18 mouse cellular contexts compared by ENCODE assay signal in the genomic region with DNA sequence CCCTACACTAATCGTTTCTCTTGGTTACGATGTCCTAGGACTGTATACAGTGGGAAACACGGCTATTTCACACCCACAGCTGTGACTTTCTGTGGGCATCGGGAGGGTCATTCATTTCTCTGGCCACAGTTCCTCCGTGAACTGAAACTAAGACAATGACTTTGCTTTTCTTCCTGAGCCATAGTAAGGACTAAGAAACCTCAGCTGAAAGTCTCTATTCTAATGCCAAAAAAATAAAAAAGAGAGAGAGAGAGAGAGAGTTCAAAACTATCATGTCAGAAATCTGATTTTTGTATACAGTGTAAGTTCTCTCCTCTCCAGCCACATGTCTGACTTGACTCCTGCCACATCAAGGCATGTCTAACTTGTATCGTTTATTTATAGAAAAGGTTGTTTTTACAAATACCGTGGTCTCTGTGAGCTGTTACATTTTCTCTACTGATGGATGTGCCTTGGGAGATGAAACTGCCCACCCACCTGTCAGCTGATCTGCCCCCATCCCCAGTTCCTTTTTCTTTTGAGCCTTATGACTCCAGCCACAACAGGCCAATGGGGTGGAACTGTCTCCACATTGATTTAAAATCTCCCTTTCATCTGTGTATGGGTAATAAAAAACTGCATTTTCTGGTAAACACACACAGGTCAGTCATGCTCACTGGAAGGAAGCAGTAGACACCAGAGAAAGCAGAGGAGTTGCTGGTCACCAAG.
"Had no signal": no experiment of that assay in that cellular context is flagged by ENCODE, and none has a peak within 500 bp of the region (broad histone marks: within the 10 kb centered on the region; RNA-seq: fewer than 3 reads in every experiment).

No protein-coding gene starts in this region.

- H3K9ac ChIP-seq: limb, embryonic 15.5 days; liver, embryonic 12.5 days; lung, embryonic 14.5 days; neural tube, embryonic 15.5 days; stomach, embryonic 15.5 days had no signal

- H3K27ac ChIP-seq: limb, embryonic 15.5 days; liver, embryonic 12.5 days; midbrain, embryonic 10.5 days; neural tube, embryonic 15.5 days; stomach, embryonic 15.5 days had no signal

- H3K36me3 ChIP-seq: limb, embryonic 15.5 days; liver, embryonic 12.5 days; neural tube, embryonic 15.5 days; stomach, embryonic 15.5 days had no signal

- H3K4me3 ChIP-seq: limb, embryonic 15.5 days; liver, embryonic 12.5 days; midbrain, embryonic 10.5 days; myocyte; neural tube, embryonic 15.5 days; stomach, embryonic 15.5 days had no signal

- H3K4me1 ChIP-seq: limb, embryonic 15.5 days had no signal

- H3K27me3 ChIP-seq: limb, embryonic 15.5 days; liver, embryonic 12.5 days; neural tube, embryonic 15.5 days; stomach, embryonic 15.5 days had no signal

- H3K4me2 ChIP-seq: limb, embryonic 15.5 days; liver, embryonic 12.5 days; lung, embryonic 14.5 days; neural tube, embryonic 15.5 days; stomach, embryonic 15.5 days had no signal

- ATAC-seq: intestine, embryonic 16.5 days; liver, embryonic 12.5 days had no signal

- DNase-seq: kidney, adult 8-10 months; kidney, postnatal 36 days; layer of hippocampus, adult 9-11 months; layer of hippocampus, postnatal 36 days; lung, embryonic 14.5 days; lung, postnatal 10 days; lung, postnatal 4 days; midbrain, embryonic 14.5 days; right cerebral cortex, adult 18-20 months; thymus, adult 2 months; thymus, postnatal 36 days had no signal

- H3K9me3 ChIP-seq: limb, embryonic 15.5 days; liver, embryonic 12.5 days; midbrain, embryonic 10.5 days; neural tube, embryonic 15.5 days; stomach, embryonic 15.5 days had no signal
